Mouse (Mus musculus): Measurements from ENCODE around the gene Dkk3. TPM values are rescaled to one million over a fixed set of nuclear protein-coding genes. Genes with fewer than 3 reads are reported as not detected.
"Not testable (repeated sequence)": the region's sequence is repeated elsewhere in the genome, so short reads cannot be mapped to it uniquely, and the experiment has no call there.

The Dkk3 gene
- polyA plus RNA-seq, 1 experiment from 2014 or later: 18.5 TPM

GRCm38 (mm10) chr7:112094923-112095322 lies 63.9 kb downstream of the Dkk3 start:
- H3K9me3 ChIP-seq (ENCODE audit: control insufficient read depth, low read length); H3K27ac ChIP-seq (replicated peaks; ENCODE audit: low read depth, low read length); ATAC-seq (ENCODE audit: low FRiP score, low TSS enrichment); H3K27me3 ChIP-seq (ENCODE audit: control insufficient read depth, insufficient read depth, low read length); H3K4me1 ChIP-seq (ENCODE audit: control insufficient read depth, insufficient read depth, low read length); H3K9ac ChIP-seq (replicated peaks; ENCODE audit: low read length); H3K4me2 ChIP-seq (ENCODE audit: low read length); H3K4me3 ChIP-seq (replicated peaks; ENCODE audit: low read depth, low read length); DNase-seq: not testable (repeated sequence)
- 92% methylated on average over 4 of the region's 4 CpGs for WGBS
- H3K36me3 ChIP-seq (ENCODE audit: control insufficient read depth, insufficient read depth, low read length): peaks cover 73% of the 10 kb centered on the region

- H3K27me3 ChIP-seq (ENCODE audit: control insufficient read depth, insufficient read depth, low read length): no peaks in the 10 kb centered on the region
- no peak overlapping the region for H3K9ac ChIP-seq (replicated peaks; ENCODE audit: low read length)
- no peak overlapping the region for H3K27ac ChIP-seq (replicated peaks; ENCODE audit: low read depth, low read length)
- no peaks in the 10 kb centered on the region for H3K4me1 ChIP-seq (ENCODE audit: control insufficient read depth, insufficient read depth, low read length)
- peaks cover 63% of the 10 kb centered on the region for H3K36me3 ChIP-seq (ENCODE audit: control insufficient read depth, insufficient read depth, low read length)
- H3K4me2 ChIP-seq (ENCODE audit: low read length): no peak overlapping the region
- WGBS: 94% methylated on average over 2 of the region's 2 CpGs
- no peak overlapping the region for H3K4me3 ChIP-seq (replicated peaks; ENCODE audit: low read depth, low read length)
- ATAC-seq (ENCODE audit: low FRiP score, low TSS enrichment) (no peak), DNase-seq (no peak)
- no peaks in the 10 kb centered on the region for H3K9me3 ChIP-seq (ENCODE audit: control insufficient read depth, low read length)
These were observed 72.7 kb downstream of the Dkk3 start for GRCm38 (mm10) chr7:112086186-112086585.

GRCm38 (mm10) chr7:112085062-112085461 lies 73.8 kb downstream of the Dkk3 start:
- ATAC-seq (ENCODE audit: low FRiP score, low TSS enrichment): no peak
- WGBS: 33% methylated on average over 4 of the region's 4 CpGs
- H3K36me3 ChIP-seq (ENCODE audit: control insufficient read depth, insufficient read depth, low read length): peaks cover 52% of the 10 kb centered on the region

GRCm38 (mm10) chr7:112084222-112084621 lies 74.6 kb downstream of the Dkk3 start:
- ATAC-seq (ENCODE audit: low FRiP score, low TSS enrichment) (no peak), DNase-seq (no peak)
- Histone ChIP-seq H3K36me3 (ENCODE audit: control insufficient read depth, insufficient read depth, low read length) (peaks cover 49% of the 10 kb centered on the region), H3K4me2 (ENCODE audit: low read length) (no peak overlapping the region), H3K27ac (replicated peaks; ENCODE audit: low read depth, low read length) (no peak overlapping the region), H3K4me3 (replicated peaks; ENCODE audit: low read depth, low read length) (no peak overlapping the region), H3K27me3 (ENCODE audit: control insufficient read depth, insufficient read depth, low read length) (no peaks in the 10 kb centered on the region), H3K9me3 (ENCODE audit: control insufficient read depth, low read length) (no peaks in the 10 kb centered on the region), H3K4me1 (ENCODE audit: control insufficient read depth, insufficient read depth, low read length) (no peaks in the 10 kb centered on the region), H3K9ac (replicated peaks; ENCODE audit: low read length) (no peak overlapping the region)
- WGBS: 93% methylated on average over 2 of the region's 2 CpGs

More at GRCm38 (mm10) chr7:112085062-112085461, 73.8 kb downstream of the Dkk3 start:
- Histone ChIP-seq H3K27ac (replicated peaks; ENCODE audit: low read depth, low read length) (no peak overlapping the region), H3K9me3 (ENCODE audit: control insufficient read depth, low read length) (no peaks in the 10 kb centered on the region), H3K4me3 (replicated peaks; ENCODE audit: low read depth, low read length) (no peak overlapping the region), H3K4me2 (ENCODE audit: low read length) (no peak overlapping the region), H3K9ac (replicated peaks; ENCODE audit: low read length) (no peak overlapping the region), H3K27me3 (ENCODE audit: control insufficient read depth, insufficient read depth, low read length) (no peaks in the 10 kb centered on the region), H3K4me1 (ENCODE audit: control insufficient read depth, insufficient read depth, low read length) (no peaks in the 10 kb centered on the region)
- peak; percentile 90 for DNase-seq

GRCm38 (mm10) chr7:112082636-112083035 lies 76.2 kb downstream of the Dkk3 start:
- Histone ChIP-seq H3K9me3 (ENCODE audit: control insufficient read depth, low read length) (no peaks in the 10 kb centered on the region), H3K27me3 (ENCODE audit: control insufficient read depth, insufficient read depth, low read length) (no peaks in the 10 kb centered on the region), H3K4me1 (ENCODE audit: control insufficient read depth, insufficient read depth, low read length) (no peaks in the 10 kb centered on the region), H3K4me3 (replicated peaks; ENCODE audit: low read depth, low read length) (no peak overlapping the region), H3K4me2 (ENCODE audit: low read length) (no peak overlapping the region), H3K36me3 (ENCODE audit: control insufficient read depth, insufficient read depth, low read length) (peaks cover 49% of the 10 kb centered on the region), H3K27ac (replicated peaks; ENCODE audit: low read depth, low read length) (no peak overlapping the region), H3K9ac (replicated peaks; ENCODE audit: low read length) (no peak overlapping the region)
- ATAC-seq (ENCODE audit: low FRiP score, low TSS enrichment) (no peak), DNase-seq (no peak)
- 91% methylated on average over 1 of the region's 1 CpGs for WGBS

GRCm38 (mm10) chr7:112074868-112075267 lies 84.0 kb downstream of the Dkk3 start:
- H3K4me2 ChIP-seq (ENCODE audit: low read length): no peak overlapping the region
- H3K27ac ChIP-seq (replicated peaks; ENCODE audit: low read depth, low read length): no peak overlapping the region
- no peaks in the 10 kb centered on the region for H3K27me3 ChIP-seq (ENCODE audit: control insufficient read depth, insufficient read depth, low read length)
- no peak for ATAC-seq (ENCODE audit: low FRiP score, low TSS enrichment)
- DNase-seq: no peak
- no peaks in the 10 kb centered on the region for H3K4me1 ChIP-seq (ENCODE audit: control insufficient read depth, insufficient read depth, low read length)
- H3K36me3 ChIP-seq (ENCODE audit: control insufficient read depth, insufficient read depth, low read length): peaks cover 49% of the 10 kb centered on the region
- no peak overlapping the region for H3K4me3 ChIP-seq (replicated peaks; ENCODE audit: low read depth, low read length)
- no peaks in the 10 kb centered on the region for H3K9me3 ChIP-seq (ENCODE audit: control insufficient read depth, low read length)
- no peak overlapping the region for H3K9ac ChIP-seq (replicated peaks; ENCODE audit: low read length)
- 95% methylated on average over 5 of the region's 5 CpGs for WGBS

Other genes starting within 250 kb of the Dkk3 start
- 57.9 and 106 TPM in 2 replicates for gene Usp47, start 135.6 kb downstream of the Dkk3 start, polyA plus RNA-seq (2014; fragmentation: Nextera tagmentation; extraction: Ambion mirVana)
- 1.6 and 2.1 TPM in 2 replicates for gene Mical2, start 66.8 kb upstream of the Dkk3 start, polyA plus RNA-seq (2014; fragmentation: Nextera tagmentation; extraction: Ambion mirVana)

All from midbrain, embryonic 14.5 days (tissue).